Mouse (Mus musculus) CH12.LX (cell line): Measurements from ENCODE around the gene Trp63. TPM values are rescaled to one million over a fixed set of nuclear protein-coding genes. Genes with fewer than 3 reads are reported as not detected.

Experiments used
- DNase-seq: peaks from one replicate; pipeline ENCODE4 v3.0.0-alpha.2; 2013; ENCODE audit errors: extremely low read depth
- H3K27ac ChIP-seq: 2 replicates; pipeline ENCODE4 v1.5.1; 2012; ENCODE audit warnings: low read depth, mild to moderate bottlenecking, control low read depth, moderate library complexity; ENCODE audit not compliant: insufficient read depth
- H3K27me3 ChIP-seq: replicated peaks from 2 replicates; pipeline ENCODE3; 2012; ENCODE audit warnings: inconsistent platforms
- H3K36me3 ChIP-seq, 2 experiments: replicated peaks in 1 of 2; 2 replicates each; pipeline versions ENCODE3 to v1.6.1; 2012; ENCODE audit warnings: inconsistent platforms in 1 of 2, low read length in 1 of 2, mild to moderate bottlenecking in 1 of 2, mixed read lengths in 1 of 2, moderate library complexity in 1 of 2; ENCODE audit not compliant: control insufficient read depth in 1 of 2, insufficient read depth in 1 of 2
- H3K4me1 ChIP-seq, 2 experiments: 2 replicates each; pipeline ENCODE4 v1.6.1; 2012; ENCODE audit warnings: inconsistent platforms in 1 of 2, moderate library complexity in 1 of 2; ENCODE audit not compliant: insufficient read depth in 2 of 2, control insufficient read depth in 1 of 2
- H3K4me2 ChIP-seq: 2 replicates; pipeline ENCODE4 v1.6.1; 2012; ENCODE audit warnings: low read depth, mild to moderate bottlenecking, control low read depth; ENCODE audit not compliant: poor library complexity, insufficient read depth, severe bottlenecking
- H3K4me3 ChIP-seq, 3 experiments: fragments of 150-350 bp in 1 of 3; sonication (generic) in 1 of 3; replicated peaks in 1 of 3; 2 replicates each; pipeline versions ENCODE3 to v1.5.1; 2011 to 2012; ENCODE audit warnings: low read depth in 2 of 3, low read length in 2 of 3, mild to moderate bottlenecking in 2 of 3, moderate library complexity in 2 of 3, control low read depth in 1 of 3, improper control_type of control experiment in 1 of 3, inconsistent platforms in 1 of 3, mixed read lengths in 1 of 3; ENCODE audit not compliant: poor library complexity in 1 of 3
- H3K79me2 ChIP-seq: replicated peaks from 2 replicates; pipeline ENCODE4 v1.6.1; 2012; ENCODE audit warnings: mild to moderate bottlenecking, moderate library complexity; ENCODE audit not compliant: control insufficient read depth, poor library complexity, insufficient read depth, severe bottlenecking; ENCODE audit errors: extremely low read depth
- H3K9ac ChIP-seq: 2 replicates; pipeline ENCODE4 v1.6.1; 2012; ENCODE audit warnings: low read depth, mild to moderate bottlenecking, control low read depth, moderate library complexity; ENCODE audit not compliant: insufficient read depth
- H3K9me3 ChIP-seq: replicated peaks from 2 replicates; pipeline ENCODE3; 2012; ENCODE audit warnings: low read length, inconsistent platforms, mixed read lengths
- BHLHE40 ChIP-seq: IDR thresholded peaks from 2 replicates; pipeline ENCODE4 v1.6.1; 2011; ENCODE audit warnings: mild to moderate bottlenecking, low read depth, low read length, improper control_type of control experiment
- CHD2 ChIP-seq: IDR thresholded peaks from 2 replicates; pipeline ENCODE4 v1.6.1; 2011; ENCODE audit warnings: low read length, improper control_type of control experiment
- E2F4 ChIP-seq: IDR thresholded peaks from 2 replicates; pipeline ENCODE4 v1.6.1; 2011; ENCODE audit warnings: low read depth, low read length, improper control_type of control experiment; ENCODE audit not compliant: insufficient replicate concordance
- ELF1 ChIP-seq: IDR thresholded peaks from 2 replicates; pipeline ENCODE4 v1.6.1; 2014; ENCODE audit warnings: low read depth, mild to moderate bottlenecking, inconsistent platforms, low read length, improper control_type of control experiment
- ETS1 ChIP-seq: conservative IDR thresholded peaks from 2 replicates; pipeline ENCODE4 v1.6.1; 2012; ENCODE audit warnings: low read depth, mild to moderate bottlenecking, inconsistent platforms, low read length, improper control_type of control experiment, moderate library complexity
- HCFC1 ChIP-seq: IDR thresholded peaks from 2 replicates; pipeline ENCODE4 v1.6.1; 2012; ENCODE audit warnings: low read depth, mild to moderate bottlenecking, inconsistent platforms, low read length, improper control_type of control experiment
- JUN ChIP-seq: IDR thresholded peaks from 2 replicates; pipeline ENCODE4 v1.6.1; 2011; ENCODE audit warnings: low read depth, mild to moderate bottlenecking, low read length, improper control_type of control experiment, moderate library complexity; ENCODE audit not compliant: insufficient read depth
- JUND ChIP-seq: conservative IDR thresholded peaks from 2 replicates; pipeline ENCODE4 v1.6.1; 2011; ENCODE audit warnings: low read depth, low read length, improper control_type of control experiment
- KAT2A ChIP-seq: IDR thresholded peaks from 2 replicates; pipeline ENCODE4 v1.6.1; 2012; ENCODE audit warnings: low read length, improper control_type of control experiment, inconsistent platforms; ENCODE audit not compliant: insufficient replicate concordance
- MAZ ChIP-seq: IDR thresholded peaks from 2 replicates; pipeline ENCODE4 v1.6.1; 2012; ENCODE audit warnings: low read depth, mild to moderate bottlenecking, inconsistent platforms, low read length, improper control_type of control experiment, moderate library complexity
- MXI1 ChIP-seq: IDR thresholded peaks from 2 replicates; pipeline ENCODE4 v1.6.1; 2011; ENCODE audit warnings: mild to moderate bottlenecking, low read depth, low read length, improper control_type of control experiment
- MYC ChIP-seq: IDR thresholded peaks from 2 replicates; pipeline ENCODE4 v1.6.1; 2011; ENCODE audit warnings: low read depth, mild to moderate bottlenecking, improper control_type of control experiment, low read length
- NELFE ChIP-seq: IDR thresholded peaks from 2 replicates; pipeline ENCODE4 v1.6.1; 2011; ENCODE audit warnings: low read depth, low read length, improper control_type of control experiment
- PAX5 ChIP-seq: IDR thresholded peaks from 2 replicates; pipeline ENCODE4 v1.6.1; 2012; ENCODE audit warnings: low read length, inconsistent platforms, mixed read lengths
- POLR2AphosphoS2 ChIP-seq: IDR thresholded peaks from 2 replicates; pipeline ENCODE4 v1.6.1; 2011; ENCODE audit warnings: low read depth, low read length, improper control_type of control experiment
- SIN3A ChIP-seq: IDR thresholded peaks from 2 replicates; pipeline ENCODE4 v1.6.1; 2012; ENCODE audit warnings: low read length, improper control_type of control experiment, inconsistent platforms
- UBTF ChIP-seq: IDR thresholded peaks from 2 replicates; pipeline ENCODE4 v1.6.1; 2012; ENCODE audit warnings: low read depth, mild to moderate bottlenecking, inconsistent platforms, low read length, improper control_type of control experiment, moderate library complexity
- ZKSCAN1 ChIP-seq: IDR thresholded peaks from 2 replicates; pipeline ENCODE4 v1.6.1; 2012; ENCODE audit warnings: low read depth, inconsistent platforms, low read length, improper control_type of control experiment, borderline replicate concordance
- ZMIZ1 ChIP-seq: IDR thresholded peaks from 2 replicates; pipeline ENCODE4 v1.6.1; 2012; ENCODE audit warnings: low read depth, mild to moderate bottlenecking, inconsistent platforms, low read length, improper control_type of control experiment
- ZNF384 ChIP-seq: IDR thresholded peaks from 2 replicates; pipeline ENCODE4 v1.6.1; 2012; ENCODE audit warnings: low read depth, low read length, improper control_type of control experiment, inconsistent platforms
- dilution Hi-C: fragments of 300-500 bp; cut with MboI; formaldehyde crosslinking; loops from 2 replicates; pipeline ENCODE4 v1.14.3; 2020; ENCODE audit warnings: low sequenced_read_pairs; ENCODE audit not compliant: extremely low pct_unique_long_range_greater_than_20kb, extremely low pct_ligation_motif_present
- in situ Hi-C: fragments of 300-500 bp; cut with MboI; formaldehyde crosslinking; loops from 3 replicates; pipeline ENCODE4 v1.14.3; 2019; ENCODE audit warnings: low sequenced_read_pairs, low pct_ligation_motif_present, low pct_unique_long_range_greater_than_20kb, mixed read lengths
- polyA plus RNA-seq: library from polyadenylated mRNA; unstranded; fragments of >175 nt; gene quantifications from 2 replicates; pipeline ENCODE4 v1.2.1, GENCODE M21; 2012; ENCODE audit warnings: low read depth; ENCODE audit not compliant: insufficient read length
- total RNA-seq, 2 experiments: library from RNA; depleted of rRNA; stranded (reverse); fragments of 300-350 nt in 1 of 2; fragments of >200 nt in 1 of 2; gene quantifications; 2 replicates each; pipeline ENCODE4 v1.2.3; 2012 to 2014

Trp63 gene
- total and polyA plus RNA-seq, 3 experiments = 10.5 to 28.0 (median 20.6) TPM

DNA sequence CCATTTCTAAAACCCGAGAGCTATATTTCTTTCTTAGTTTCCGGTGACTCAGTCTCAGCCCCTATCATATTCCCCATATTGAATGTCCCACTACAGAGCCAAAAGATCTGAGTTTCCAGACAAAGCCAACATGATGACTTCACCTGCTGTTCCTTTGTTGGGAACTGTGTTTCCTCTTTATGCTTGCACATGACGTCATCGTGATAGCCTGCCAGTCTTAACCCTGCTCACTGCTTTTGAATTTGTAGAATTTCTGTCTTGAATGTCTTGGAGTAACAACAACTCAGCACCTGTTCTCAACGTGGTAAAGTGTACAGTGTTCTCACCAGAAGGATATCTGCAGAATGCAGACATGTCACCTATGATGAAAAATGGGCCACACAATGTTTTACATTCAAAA, 39.6 kb downstream of the Trp63 start (continued):
- TF ChIP-seq SIN3A (no peak), ZNF384 (no peak)
- TF ChIP-seq, all 38 proteins: peak for 0

DNA sequence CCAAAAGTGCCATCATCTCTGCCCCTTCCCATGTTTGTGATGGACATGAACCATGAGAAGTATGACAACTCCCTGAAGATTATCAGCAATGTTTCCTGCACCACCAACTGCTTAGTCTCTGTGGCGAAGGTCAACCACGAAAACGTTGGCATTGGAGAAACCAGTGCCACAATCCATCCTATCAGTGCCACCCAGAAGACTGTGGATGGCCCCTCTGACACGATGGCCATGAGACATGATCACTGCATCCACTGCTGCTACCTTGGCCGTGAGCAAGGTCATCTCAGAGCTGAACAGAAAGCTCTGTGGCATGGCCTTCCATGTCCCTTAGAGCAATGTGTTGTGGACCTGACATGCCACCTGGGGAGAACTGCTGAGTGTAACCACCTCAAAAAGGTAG, 43.4 kb downstream of the Trp63 start:
- Histone ChIP-seq H3K9me3 (no peaks in the 10 kb centered on the region), H3K4me2 (no peak overlapping the region), H3K27me3 (no peaks in the 10 kb centered on the region), H3K4me1 (no peaks in the 10 kb centered on the region), H3K9ac (no peak overlapping the region), H3K4me3 (no peak overlapping the region), H3K36me3 (peaks cover 9 to 60% of the 10 kb centered on the region in 2 experiments), H3K79me2 (peaks cover 5% of the 10 kb centered on the region; the same call in 1 of the 2 replicates), H3K27ac (no peak overlapping the region)
- in situ Hi-C loops (no loop called here), dilution Hi-C loops (no loop called here)
- no peak for DNase-seq
- TF ChIP-seq ZMIZ1 (no peak), HCFC1 (no peak), MXI1 (no peak), POLR2AphosphoS2 (no peak), NELFE (no peak), JUND (no peak), ELF1 (no peak), E2F4 (no peak), ZNF384 (no peak), UBTF (no peak), ZKSCAN1 (no peak), ETS1 (no peak), MYC (no peak), PAX5 (no peak), BHLHE40 (no peak)

DNA sequence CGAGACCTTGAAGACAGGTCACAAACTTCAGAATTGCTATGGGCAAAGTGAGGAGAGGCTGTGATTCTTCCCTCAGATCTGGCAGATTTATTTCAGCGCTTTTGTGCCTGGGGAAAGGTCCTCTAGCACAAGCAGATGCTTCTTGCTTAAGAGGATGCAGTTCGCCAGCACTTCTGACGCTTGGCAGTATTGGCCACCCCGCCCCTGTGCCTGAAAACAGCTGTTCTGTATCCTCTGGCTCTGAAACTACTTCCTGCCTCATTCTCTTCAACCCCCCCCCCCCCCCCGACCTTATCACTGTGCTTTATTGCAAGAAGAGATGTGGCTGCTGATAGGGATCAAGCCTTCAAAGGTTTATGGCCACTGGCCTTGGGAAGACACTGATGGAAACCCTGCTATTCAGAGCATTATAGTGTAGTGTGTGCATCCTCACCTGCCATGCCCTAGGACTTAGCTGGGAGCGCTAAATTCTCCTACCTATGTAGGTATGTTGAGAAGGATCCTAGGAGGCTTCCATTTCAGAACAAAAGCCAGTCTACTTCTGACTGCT, 44.5 kb downstream of the Trp63 start:
- no peak for TF ChIP-seq CHD2
- no peak for TF ChIP-seq NELFE
- no peak for TF ChIP-seq MAZ
- TF ChIP-seq PAX5 = no peak
- TF ChIP-seq E2F4 = no peak
- no peak for TF ChIP-seq KAT2A
- TF ChIP-seq JUN = no peak
- no peak overlapping the region for H3K4me2 ChIP-seq
- H3K9ac ChIP-seq = no peak overlapping the region
- H3K27me3 ChIP-seq = no peaks in the 10 kb centered on the region
- no peak for DNase-seq
- H3K4me1 ChIP-seq = no peaks in the 10 kb centered on the region
- H3K9me3 ChIP-seq = no peaks in the 10 kb centered on the region
- no peak overlapping the region for H3K4me3 ChIP-seq
- dilution Hi-C loops = no loop called here
- H3K27ac ChIP-seq = no peak overlapping the region
- peaks cover 9 to 56% of the 10 kb centered on the region in 2 experiments for H3K36me3 ChIP-seq
- H3K79me2 ChIP-seq = peaks cover 3% of the 10 kb centered on the region; the same call in 1 of the 2 replicates
- in situ Hi-C loops = no loop called here
